Mouse (Mus musculus) T-cell, adult 2 months (primary cell): ENCODE measurements around the gene Il6ra.
A peak's percentile ranks its signal among the peaks of the same experiment; 100 is the strongest.

Source experiments
- DNase-seq: peaks from one replicate; pipeline ENCODE4 v3.0.0; 2022; ENCODE audit warnings: low spot score

Il6ra gene

DNA sequence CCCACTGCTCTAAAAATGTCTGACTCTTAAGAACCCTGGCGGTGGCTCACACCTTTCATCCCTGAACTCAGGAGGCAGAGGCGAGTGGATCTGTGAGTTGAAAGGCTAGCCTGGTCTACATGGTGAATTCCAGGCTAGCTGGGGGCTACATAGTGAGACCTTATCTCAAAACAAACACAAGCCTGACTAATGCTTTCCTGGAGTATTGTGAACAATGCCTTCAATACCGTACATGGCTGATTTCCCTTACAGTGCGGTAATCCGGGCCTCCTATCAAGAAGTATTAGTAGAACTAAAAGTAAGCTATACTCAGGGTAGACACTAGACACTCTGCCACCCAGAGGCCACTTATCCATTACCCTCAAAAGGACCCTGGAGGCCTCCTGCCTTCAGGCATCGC is 64.9 kb downstream of the Il6ra start:
- DNase-seq, result no peak

DNA sequence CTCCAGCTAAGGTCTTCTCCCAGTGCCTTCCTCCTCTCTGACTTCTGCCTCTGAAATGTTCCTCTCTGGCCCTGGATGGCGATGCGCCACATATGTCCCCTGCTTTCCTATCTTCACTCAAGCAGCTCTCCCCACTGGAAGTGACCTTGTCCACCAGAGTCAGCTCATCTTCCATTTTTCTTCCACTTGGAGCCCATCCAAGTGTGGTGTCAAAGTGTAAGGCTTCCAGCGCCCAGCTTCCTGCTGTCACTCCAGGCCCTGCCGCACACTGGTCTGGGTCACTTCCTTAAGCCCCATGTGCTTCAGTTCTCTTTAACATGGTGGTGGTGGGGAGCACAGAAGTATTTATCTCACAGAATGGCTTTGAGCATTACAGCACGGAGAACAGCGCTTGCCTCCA is 65.4 kb downstream of the Il6ra start:
- DNase-seq, result no peak

DNA sequence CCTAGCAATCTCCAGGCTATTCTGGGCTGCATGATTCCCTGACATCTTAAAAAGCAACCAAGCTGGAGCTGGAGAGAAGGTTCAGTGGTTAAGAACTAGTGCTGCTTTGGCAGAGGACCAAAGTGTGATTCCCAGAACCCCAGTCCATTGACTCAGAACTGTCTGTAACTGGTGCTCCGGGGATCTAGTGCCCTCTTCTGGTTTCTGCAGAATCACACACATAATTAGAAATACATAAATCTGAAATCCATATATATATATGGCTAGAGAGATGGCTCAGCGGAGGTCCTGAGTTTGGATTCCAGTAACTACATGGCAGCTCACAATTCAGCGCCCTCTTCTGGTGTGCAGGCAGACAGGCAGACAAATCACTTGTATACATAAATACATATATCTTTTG is 65.9 kb downstream of the Il6ra start:
- DNase-seq, result no peak

DNA sequence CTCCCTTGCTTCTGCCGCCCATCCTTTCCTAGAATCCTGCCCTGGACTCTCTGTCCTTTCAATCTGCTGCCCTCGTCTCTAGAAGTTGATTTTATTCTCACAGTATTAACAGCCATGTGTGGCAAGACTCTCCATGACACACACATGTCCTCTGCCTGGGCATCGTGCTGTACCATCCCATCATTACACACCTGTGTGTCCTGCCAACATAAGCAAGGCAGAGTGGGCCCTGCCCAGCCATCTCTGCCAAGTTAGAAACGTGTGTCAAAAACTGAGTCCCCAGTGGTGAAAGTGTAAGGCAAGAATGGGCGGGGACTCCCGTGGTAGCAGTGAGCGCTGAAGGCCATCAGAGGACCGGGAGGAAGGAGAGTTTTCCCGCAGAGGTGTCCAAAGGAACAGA is 67.2 kb downstream of the Il6ra start:
- no peak for DNase-seq

DNA sequence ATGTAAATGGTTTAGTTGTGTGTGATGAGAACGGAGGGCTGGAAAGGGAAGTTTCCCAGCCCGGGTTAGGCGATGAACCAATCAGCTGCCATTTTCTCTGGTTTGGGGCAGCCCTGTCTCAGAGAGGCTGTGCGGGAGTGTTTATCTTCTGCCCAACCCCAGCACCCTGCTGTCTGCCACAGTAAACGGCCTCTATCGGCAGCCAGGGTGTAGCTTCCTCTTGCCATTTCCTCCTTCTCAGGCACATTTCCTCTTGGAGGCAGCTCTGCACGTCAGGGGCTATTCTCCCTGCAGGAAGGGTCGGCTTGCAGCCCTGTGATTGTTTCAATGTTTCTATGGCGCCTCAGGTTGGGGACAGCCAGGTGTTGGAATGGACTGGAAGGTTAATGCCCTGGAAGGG is 69.8 kb downstream of the Il6ra start:
- peak; percentile 54 for DNase-seq

DNA sequence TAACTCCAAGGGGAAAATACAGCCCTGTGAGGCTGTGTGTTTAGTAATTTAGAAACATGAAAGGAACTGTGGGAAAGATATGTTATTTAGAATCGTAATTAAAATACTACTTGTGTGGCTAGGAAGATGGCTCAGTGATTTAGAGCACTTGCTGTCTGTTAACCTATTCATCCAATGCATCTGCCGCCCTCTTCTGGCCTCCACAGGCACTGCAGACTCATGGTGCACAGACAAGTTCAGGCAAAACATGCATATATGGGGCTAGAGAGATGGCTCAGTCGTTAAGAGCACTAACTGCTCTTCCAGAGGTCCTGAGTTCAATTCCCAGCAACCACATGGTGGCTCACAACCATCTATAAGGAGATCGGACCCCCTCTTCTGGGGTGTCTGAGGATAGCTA is 70.7 kb downstream of the Il6ra start:
- DNase-seq, result peak; percentile 65

DNA sequence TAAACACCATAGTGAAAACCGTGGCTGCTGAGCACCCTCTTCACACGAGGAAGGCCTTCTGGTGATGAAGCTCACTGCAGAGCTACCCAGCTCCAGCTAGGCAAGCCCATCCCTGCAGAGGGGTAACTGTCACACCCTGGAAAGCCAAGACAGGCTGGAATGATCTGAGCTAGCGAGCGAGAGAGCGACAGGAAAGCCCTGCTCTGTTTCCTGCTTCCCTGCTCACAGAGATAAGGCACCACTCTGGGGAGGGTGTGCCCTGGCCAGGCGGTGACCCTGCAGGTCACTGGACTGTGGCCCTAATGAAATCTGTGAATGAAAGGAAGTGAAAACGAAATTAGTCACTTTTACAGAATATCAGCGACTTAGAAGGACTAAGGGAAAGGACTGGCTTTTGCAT is 77.6 kb downstream of the Il6ra start:
- DNase-seq, result no peak

DNA sequence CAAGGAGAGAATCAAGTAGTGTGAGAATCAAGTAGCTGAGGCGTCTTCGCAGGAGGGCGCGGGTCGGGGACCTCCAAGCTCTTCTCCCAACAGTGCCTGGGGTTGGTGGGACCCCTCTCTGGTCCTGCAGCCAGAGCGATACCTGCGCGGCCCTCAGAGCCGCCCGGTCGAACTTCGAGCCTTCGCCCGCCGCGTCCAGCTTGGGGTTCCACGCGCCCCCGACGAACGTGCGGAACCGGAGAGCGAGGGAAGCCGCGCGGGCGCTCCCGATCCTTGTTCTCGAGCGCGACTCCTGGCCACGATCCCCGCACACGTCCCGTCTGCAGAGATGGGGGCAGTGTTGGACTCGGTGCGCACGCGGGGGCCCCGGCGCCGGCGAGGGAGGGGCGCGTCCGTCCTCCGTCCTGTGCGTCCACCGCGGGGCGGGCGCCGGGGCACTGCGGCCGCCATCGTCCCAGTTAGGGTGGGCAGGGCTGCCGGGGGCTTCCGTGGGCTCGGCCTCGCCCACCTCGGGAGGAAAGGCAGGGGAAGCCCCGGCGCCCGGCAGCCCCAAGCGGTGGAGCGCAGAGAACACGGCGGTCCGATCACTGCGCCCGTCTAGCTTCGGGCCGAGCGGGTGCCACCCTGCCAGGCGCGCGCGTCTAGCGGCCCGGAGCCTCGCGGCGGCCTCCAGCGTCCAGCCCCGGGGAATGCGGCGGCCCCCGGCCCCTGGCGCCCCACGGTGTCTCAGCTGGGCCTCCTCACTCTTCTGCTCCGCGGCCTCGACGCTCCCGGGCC is 82.0 kb downstream of the Il6ra start, which contains the start of gene She:
TSS of gene She (plus strand) at position 556 of the 777 bp plus-strand sequence.
- peak; percentile 14 for DNase-seq

DNA sequence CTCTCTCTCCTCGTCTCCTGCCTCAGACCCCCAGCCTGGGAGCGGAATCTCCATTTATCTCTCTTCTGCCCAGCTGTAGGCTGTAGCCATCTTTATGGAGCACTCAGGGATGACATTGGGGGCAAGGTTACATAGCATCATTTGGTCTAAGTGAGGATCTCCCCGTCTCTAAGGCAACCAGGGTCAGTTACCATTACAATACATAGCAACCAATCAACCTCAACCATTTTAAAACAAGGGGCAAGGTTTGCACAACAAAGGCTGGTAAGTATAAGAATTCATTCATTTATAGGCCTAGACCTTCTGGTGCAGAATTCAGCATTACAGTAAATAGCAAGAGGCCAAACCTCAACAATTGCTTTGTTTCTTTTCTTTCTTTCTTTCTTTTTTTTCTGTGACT is 86.7 kb downstream of the Il6ra start:
- DNase-seq, result no peak

DNA sequence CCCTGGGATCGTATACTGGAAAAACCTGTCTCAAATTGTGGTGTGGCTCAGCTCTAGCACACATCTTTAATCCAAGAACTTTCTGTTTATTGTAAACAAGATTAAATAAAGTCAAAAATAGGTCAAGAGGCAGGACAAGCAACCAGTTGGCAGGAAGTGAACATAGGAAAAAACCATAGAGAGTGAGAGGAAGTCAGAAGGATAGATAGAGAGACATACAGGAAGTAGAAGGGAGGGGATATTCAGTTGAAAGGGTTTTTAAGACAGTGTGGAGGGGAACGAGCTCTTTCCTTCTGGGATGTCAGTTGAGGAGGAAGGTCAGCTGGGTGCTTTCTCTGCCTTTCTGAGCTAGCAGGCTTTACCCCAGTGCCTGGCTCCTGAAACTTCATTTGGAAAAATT is 89.4 kb downstream of the Il6ra start:
- no peak for DNase-seq

DNA sequence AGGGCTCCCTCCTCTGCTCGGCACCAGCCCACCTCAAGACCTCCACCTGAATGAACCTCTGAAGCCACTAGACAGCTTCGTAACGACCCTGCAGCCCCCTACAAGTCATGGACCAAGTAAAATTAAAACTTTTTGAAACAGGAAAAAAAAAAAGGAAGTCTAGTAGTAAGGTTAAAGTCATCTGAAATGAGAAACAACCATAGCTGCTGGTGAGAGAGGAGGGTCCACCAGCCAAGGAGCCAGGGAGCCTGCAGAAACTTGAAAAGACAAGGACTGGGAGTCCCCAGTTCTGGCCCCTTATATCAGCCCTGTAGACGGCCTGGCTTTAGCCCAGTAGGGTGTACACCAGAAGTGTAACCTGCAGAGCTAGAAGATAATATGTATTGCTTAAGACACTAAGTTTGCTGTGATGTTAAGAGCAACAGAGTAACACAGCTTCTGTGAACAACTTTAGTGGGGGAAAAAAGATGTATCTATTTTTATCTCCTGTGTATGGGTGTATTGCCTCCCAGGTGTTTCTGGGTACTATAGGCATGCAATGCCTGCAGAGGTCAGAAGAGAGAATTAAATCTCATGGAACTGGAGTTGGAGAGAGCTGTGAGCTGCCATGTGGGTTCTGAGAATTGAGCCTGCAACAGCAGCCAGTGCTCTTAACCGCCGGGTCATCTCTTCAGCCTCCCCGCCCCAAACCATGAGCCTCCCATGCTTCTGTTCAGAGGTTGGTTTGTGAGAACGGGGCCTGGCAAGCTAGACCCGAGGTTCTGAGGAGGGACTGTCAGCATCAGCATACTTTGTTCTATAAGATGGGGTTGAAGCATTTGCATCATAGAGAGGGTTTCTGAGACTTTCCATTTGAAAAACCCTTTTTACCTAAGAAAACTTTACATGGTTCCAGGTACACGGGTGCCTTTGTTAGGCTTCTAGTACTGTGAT is 91.2 kb downstream of the Il6ra start:
- DNase-seq, result no peak

DNA sequence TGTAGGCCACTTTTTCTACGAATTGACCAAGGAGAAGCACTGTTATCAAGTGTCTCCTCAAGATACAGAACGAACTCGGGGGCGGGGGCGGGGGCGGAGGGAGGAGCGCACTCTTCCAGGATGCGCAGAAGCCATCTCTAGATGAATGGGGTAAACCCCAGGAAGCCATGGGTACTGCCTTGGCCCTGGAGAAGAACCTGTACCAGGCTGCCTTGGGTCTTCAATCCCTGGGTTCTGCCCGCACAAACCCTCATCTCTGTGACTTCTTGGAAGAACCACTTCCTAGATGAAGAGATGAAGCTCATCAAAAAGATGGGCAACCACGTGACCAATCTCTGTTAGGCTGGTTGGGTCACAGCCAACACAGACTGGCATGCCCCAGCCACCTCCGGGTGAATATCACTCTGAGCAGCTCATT is 91.9 kb downstream of the Il6ra start:
- peak; percentile 46 for DNase-seq

DNA sequence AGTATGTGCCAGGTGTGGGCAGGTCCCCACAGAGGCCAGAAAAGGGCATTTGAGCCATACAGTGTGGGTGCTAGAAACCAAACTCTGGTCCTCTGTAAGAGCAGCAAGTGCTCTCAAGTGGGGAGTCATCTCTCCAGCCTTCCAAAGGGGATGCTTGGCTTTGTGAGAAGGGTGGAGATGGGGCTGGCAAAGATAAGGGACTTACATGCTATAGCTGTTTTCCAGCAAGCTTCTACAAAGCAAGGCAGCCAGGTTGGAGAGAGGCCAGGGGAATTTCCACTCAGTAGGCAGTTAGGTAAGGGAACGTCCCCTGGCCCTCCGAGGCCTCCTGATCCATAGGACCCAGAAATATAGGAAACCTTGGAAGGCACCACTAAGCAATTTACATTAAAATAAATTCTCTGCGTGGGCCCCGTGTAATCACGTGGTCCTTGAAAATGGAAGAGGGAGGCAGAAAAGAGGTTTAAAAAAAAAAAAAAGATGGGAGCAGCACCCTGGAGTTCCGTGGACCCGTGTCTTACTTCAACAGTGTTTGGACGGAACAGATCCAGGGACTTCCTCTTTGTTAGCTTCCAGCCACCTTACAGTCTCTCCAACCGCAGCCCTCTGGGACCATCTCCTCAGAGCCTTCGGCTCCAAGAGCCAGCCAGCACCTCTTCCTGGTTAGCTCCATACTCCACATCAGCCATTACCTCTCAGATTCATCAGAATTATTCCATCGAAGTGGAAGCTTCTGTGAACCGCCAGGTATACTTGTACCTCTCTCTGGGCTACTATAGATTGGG is 92.5 kb downstream of the Il6ra start:
- no peak for DNase-seq

DNA sequence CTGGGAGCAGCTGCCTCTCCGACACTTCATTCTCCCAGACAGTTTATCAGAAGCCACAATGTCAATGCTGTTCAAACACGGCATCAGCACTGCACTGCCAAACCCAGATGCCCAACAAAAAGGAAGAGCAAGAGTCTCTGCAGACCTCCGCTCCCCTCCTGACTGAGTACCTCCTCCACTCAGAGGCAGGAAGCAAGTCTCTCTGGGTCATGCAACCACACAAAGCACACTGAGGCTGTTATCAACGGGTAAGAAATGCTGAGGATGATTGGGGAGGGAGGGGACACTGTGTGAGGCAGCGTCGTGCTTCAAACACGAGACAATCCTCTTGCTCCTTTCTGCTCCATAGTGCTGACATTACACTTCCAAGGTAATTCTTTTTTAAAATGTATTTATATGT is 93.1 kb downstream of the Il6ra start:
- DNase-seq, result peak; percentile 52

DNA sequence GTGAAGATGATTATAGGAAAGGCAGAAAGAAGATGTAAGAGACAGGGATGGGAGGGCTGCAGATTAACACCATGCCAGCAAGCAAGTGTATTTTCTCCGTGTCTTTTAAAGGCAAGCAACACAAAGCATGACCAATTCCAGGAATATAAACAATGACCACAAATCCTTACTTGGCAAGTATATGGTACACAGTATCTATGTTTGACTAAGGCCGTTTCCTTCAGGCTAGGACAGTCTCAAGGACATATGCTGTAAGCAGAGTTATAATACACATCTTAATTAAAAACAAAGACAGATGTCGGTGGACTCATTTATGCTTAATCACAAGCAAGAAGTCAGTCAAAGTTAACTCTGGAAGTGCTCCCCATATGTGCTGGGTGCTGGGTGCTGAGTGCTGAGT is 94.4 kb downstream of the Il6ra start:
- DNase-seq, result no peak

DNA sequence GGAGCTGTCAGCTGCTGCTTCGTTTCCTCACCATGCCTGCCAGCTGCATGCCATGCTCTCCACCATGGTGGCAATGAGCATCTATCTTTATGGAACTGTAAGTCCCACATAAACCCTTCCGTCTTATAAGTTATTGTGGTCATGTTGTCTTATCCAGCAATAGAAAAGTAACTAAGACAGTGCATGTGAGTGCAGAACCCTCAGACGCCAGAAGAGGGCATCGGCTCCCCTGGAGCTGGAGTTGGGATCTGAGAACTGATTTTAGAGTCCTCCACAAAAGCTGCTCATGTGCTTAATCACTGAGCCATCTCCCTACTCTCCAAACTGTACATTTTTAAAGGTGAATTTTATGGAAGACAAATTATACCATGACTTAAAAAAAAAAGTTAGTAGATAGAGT is 95.9 kb downstream of the Il6ra start:
- peak; percentile 52 for DNase-seq
